Mouse (Mus musculus) bone marrow, adult 2 months (tissue): Measurements from ENCODE around the gene Ndufs2.

Experiments
- CTCF ChIP-seq: fragments of 200-500 bp; IDR thresholded peaks from 2 replicates; pipeline ENCODE4 v1.5.1; 2011; ENCODE audit warnings: low read length, control low read depth; ENCODE audit not compliant: control insufficient read depth, insufficient read depth
- POLR2A ChIP-seq: fragments of 200-500 bp; IDR thresholded peaks from 2 replicates; pipeline ENCODE4 v1.6.1; 2011; ENCODE audit warnings: low read depth, mild to moderate bottlenecking, control low read depth, low read length, borderline replicate concordance; ENCODE audit not compliant: control insufficient read depth

- no peak for TF ChIP-seq POLR2A
- no peak for TF ChIP-seq CTCF
Measured at GRCm38 (mm10) chr1:171270573-171270900, 19.3 kb upstream of the Ndufs2 start.
